Mouse (Mus musculus) kidney, postnatal 0 days (tissue): ENCODE measurements around the gene Afmid. TPM values are rescaled to one million over a fixed set of nuclear protein-coding genes. Genes with fewer than 3 reads are reported as not detected.

Source experiments
- ATAC-seq: fragments of 200-750 bp; cut with Nextera tagmentation; replicated peaks from 2 replicates; pipeline ENCODE4 v1.8.0; 2017; ENCODE audit warnings: low read depth, moderate number of reproducible peaks, moderate TSS enrichment, moderate library complexity; ENCODE audit not compliant: low FRiP score
- DNase-seq: peaks from one replicate; pipeline ENCODE4 v3.0.0-alpha.2; 2016; ENCODE audit warnings: low spot score
- H3K27ac ChIP-seq: fragments of 300-500 bp; sonication (generic); 2 replicates; pipeline ENCODE4 v1.5.1; 2014; ENCODE audit warnings: mild to moderate bottlenecking
- H3K27me3 ChIP-seq: fragments of 300-500 bp; sonication (generic); 2 replicates; pipeline ENCODE4 v1.6.1; 2014; ENCODE audit warnings: low read length, mixed read lengths; ENCODE audit not compliant: insufficient read depth
- H3K36me3 ChIP-seq: fragments of 300-500 bp; sonication (generic); 2 replicates; pipeline ENCODE4 v1.6.1; 2014; ENCODE audit warnings: low read length, mixed read lengths; ENCODE audit not compliant: insufficient read depth
- H3K4me1 ChIP-seq: fragments of 300-500 bp; sonication (generic); replicated peaks from 2 replicates; pipeline ENCODE4 v1.6.1; 2014; ENCODE audit warnings: antibody characterized with exemption, low read length, mixed read lengths; ENCODE audit not compliant: insufficient read depth
- H3K4me2 ChIP-seq: fragments of 300-500 bp; sonication (generic); 2 replicates; pipeline ENCODE4 v1.6.1; 2014; ENCODE audit warnings: mild to moderate bottlenecking, low read length, moderate library complexity, mixed read lengths
- H3K4me3 ChIP-seq: fragments of 300-500 bp; sonication (generic); replicated peaks from 2 replicates; pipeline ENCODE4 v1.5.1; 2014; ENCODE audit warnings: low read depth, low read length
- H3K9ac ChIP-seq: fragments of 300-500 bp; sonication (generic); 2 replicates; pipeline ENCODE4 v1.6.1; 2014; ENCODE audit warnings: low read depth, low read length
- H3K9me3 ChIP-seq: fragments of 300-500 bp; sonication (generic); replicated peaks from 2 replicates; pipeline ENCODE4 v1.6.1; 2016; ENCODE audit warnings: low read length, inconsistent platforms, mixed read lengths
- CTCF ChIP-seq: IDR thresholded peaks from 2 replicates; pipeline ENCODE4 v1.5.1; 2016; ENCODE audit warnings: antibody characterized with exemption, low read depth, mild to moderate bottlenecking, moderate library complexity
- WGBS: fragments of 180-500 bp; shearing (Covaris S2); extraction: QIAGEN DNeasy Blood & Tissue Kit; methylation state at CpG from one replicate; pipeline ENCODE4 v1.1.7; 2014; 5-methylcytosine and 5-hydroxymethylcytosine counted together
- polyA plus RNA-seq: library from polyadenylated mRNA; unstranded; fragments of >200 nt; fragmentation: Nextera tagmentation; extraction: Ambion mirVana; gene quantifications from 2 replicates; pipeline ENCODE4 v1.2.1, GENCODE M21; 2015

Afmid gene
- polyA plus RNA-seq, 1 experiment from 2014 or later = 4.5 TPM

GRCm38 (mm10) chr11:117857462-117857861, 31.7 kb downstream of the Afmid start:
- Histone ChIP-seq H3K9me3 (no peaks in the 10 kb centered on the region), H3K4me1 (no peaks in the 10 kb centered on the region), H3K4me2 (no peak overlapping the region), H3K9ac (no peak overlapping the region), H3K36me3 (peaks cover 13% of the 10 kb centered on the region; the same call in 1 of the 2 replicates), H3K27ac (no peak overlapping the region), H3K4me3 (no peak overlapping the region), H3K27me3 (no peaks in the 10 kb centered on the region)
- no peak for ATAC-seq
- no peak for TF ChIP-seq CTCF
- no peak for DNase-seq
- 91% methylated on average over 10 of the region's 10 CpGs for WGBS

DNA sequence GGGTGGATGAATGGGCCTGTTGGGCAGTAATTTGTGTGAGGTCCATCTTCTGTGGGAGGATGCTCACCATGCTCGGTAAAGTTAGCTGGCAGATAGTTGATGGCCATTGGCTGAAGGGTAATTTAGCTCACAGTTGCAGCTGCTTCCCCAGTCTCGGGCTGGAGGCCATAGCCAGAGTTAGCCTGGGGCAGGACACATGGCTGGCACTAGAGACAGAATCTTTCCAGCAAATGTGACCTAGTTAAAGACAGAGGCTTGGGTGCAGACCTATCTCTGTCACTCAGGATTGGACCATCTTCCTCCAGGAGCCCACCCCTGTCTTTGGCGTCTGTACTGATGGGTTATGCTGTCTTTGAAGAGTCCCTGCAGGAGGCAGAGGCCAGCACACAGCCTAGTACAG, 32.7 kb downstream of the Afmid start:
- WGBS = 40% methylated on average over 3 of the region's 3 CpGs
- DNase-seq = no peak
- H3K4me1 ChIP-seq = no peaks in the 10 kb centered on the region
- H3K27me3 ChIP-seq = no peaks in the 10 kb centered on the region
- peaks cover 10% of the 10 kb centered on the region; the same call in 1 of the 2 replicates for H3K36me3 ChIP-seq
- H3K9ac ChIP-seq = no peak overlapping the region
- no peak overlapping the region for H3K4me2 ChIP-seq
- H3K9me3 ChIP-seq = no peaks in the 10 kb centered on the region
- TF ChIP-seq CTCF = no peak
- no peak for ATAC-seq
- H3K27ac ChIP-seq = no peak overlapping the region
- no peak overlapping the region for H3K4me3 ChIP-seq

GRCm38 (mm10) chr11:117860601-117861000, 34.9 kb downstream of the Afmid start, which contains the start of gene Tmem235:
Gene Tmem235 (plus strand): TSS chr11:117860752.
- no peak within 1 kb of the TSS for H3K27ac ChIP-seq
- DNase-seq (no peak), ATAC-seq (no peak)
- no peak within 1 kb of the TSS for H3K9ac ChIP-seq
- no peak within 1 kb of the TSS for H3K4me3 ChIP-seq
- H3K4me2 ChIP-seq = 0 out of 2 replicates have a peak within 1 kb of the TSS, but pooled peaks have one; percentile 2
- H3K9me3 ChIP-seq = no peaks in the 10 kb centered on the region
- 6% methylated on average over 23 of the region's 23 CpGs for WGBS
- TF ChIP-seq CTCF = no peak
- peaks cover 3% of the 10 kb centered on the region; the same call in 1 of the 2 replicates for H3K4me1 ChIP-seq
- peaks cover 10% of the 10 kb centered on the region; the same call in 1 of the 2 replicates for H3K36me3 ChIP-seq
- no peaks in the 10 kb centered on the region for H3K27me3 ChIP-seq

- Histone ChIP-seq H3K9ac (no peak overlapping the region), H3K36me3 (no peaks in the 10 kb centered on the region), H3K9me3 (no peaks in the 10 kb centered on the region), H3K4me3 (no peak overlapping the region), H3K4me1 (peaks cover 12% of the 10 kb centered on the region), H3K4me2 (no peak overlapping the region), H3K27ac (peak overlapping the region; percentile 63; the same call in 1 of the 2 replicates), H3K27me3 (no peaks in the 10 kb centered on the region)
- no peak for TF ChIP-seq CTCF
- DNase-seq = no peak
- 38% methylated on average over 11 of the region's 11 CpGs for WGBS
- peak; percentile 33; the same call in 1 of the 2 replicates for ATAC-seq
Measured at GRCm38 (mm10) chr11:117863174-117863856, 37.6 kb downstream of the Afmid start.

DNA sequence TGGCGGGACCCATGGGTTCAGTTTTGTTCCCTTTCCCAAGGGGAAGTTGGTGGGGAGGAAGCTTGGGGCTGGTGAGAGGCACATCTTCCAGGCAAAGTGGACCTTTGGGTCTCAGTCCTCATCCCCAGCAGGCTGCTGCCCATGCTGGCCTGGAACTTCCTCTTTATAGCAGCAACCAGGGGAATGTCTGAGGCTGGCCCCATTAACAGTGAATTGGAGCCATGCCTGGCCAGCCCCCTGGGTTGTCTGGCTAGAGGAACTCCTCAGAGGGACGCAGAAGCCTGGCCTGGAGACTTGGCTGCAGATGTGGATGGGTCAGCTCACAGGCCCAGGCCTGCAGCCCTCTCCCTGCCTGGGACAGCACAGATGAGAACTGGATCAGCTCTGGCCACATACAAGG, 39.1 kb downstream of the Afmid start:
- Histone ChIP-seq H3K27me3 (no peaks in the 10 kb centered on the region), H3K4me3 (no peak overlapping the region), H3K4me2 (no peak overlapping the region), H3K27ac (no peak overlapping the region), H3K9ac (no peak overlapping the region), H3K36me3 (no peaks in the 10 kb centered on the region), H3K4me1 (peaks cover 12% of the 10 kb centered on the region), H3K9me3 (no peaks in the 10 kb centered on the region)
- WGBS = 67% methylated on average over 2 of the region's 2 CpGs
- TF ChIP-seq CTCF = no peak
- no peak for ATAC-seq
- no peak for DNase-seq

- Histone ChIP-seq H3K9ac (0 out of 2 replicates have a peak overlapping the region, but pooled peaks have one; percentile 13), H3K4me2 (no peak overlapping the region), H3K27ac (peak overlapping the region; percentile 25; the same call in 1 of the 2 replicates)
Measured at GRCm38 (mm10) chr11:117865988-117866387, 40.3 kb downstream of the Afmid start.

More at GRCm38 (mm10) chr11:117865988-117866387, 40.3 kb downstream of the Afmid start:
- no peak for DNase-seq
- Histone ChIP-seq H3K27me3 (no peaks in the 10 kb centered on the region), H3K4me3 (no peak overlapping the region), H3K36me3 (no peaks in the 10 kb centered on the region), H3K9me3 (no peaks in the 10 kb centered on the region), H3K4me1 (peaks cover 12% of the 10 kb centered on the region)
- 0 out of 2 replicates have a peak, but pooled peaks have one; percentile 4 for ATAC-seq
- no peak for TF ChIP-seq CTCF
- 14% methylated on average over 6 of the region's 6 CpGs for WGBS
